Mouse (Mus musculus): ENCODE data around the gene Prrxl1. TPM values are rescaled to one million over a fixed set of nuclear protein-coding genes. Genes with fewer than 3 reads are reported as not detected.
A peak's percentile ranks its signal among the peaks of the same experiment; 100 is the strongest.

The Prrxl1 gene
- polyA plus RNA-seq, 1 experiment from 2014 or later, result 7.9 TPM

GRCm38 (mm10) chr14:32634015-32634682 is 34.9 kb downstream of the Prrxl1 start:
- H3K4me3 ChIP-seq, result no peak overlapping the region
- no peaks in the 10 kb centered on the region for H3K36me3 ChIP-seq (replicated peaks)
- peaks cover 5% of the 10 kb centered on the region for H3K4me1 ChIP-seq
- H3K27ac ChIP-seq (replicated peaks), result no peak overlapping the region
- DNase-seq (ENCODE audit: low spot score), result peak; percentile 21
- WGBS, result 26% methylated on average over 11 of the region's 11 CpGs
- no peaks in the 10 kb centered on the region for H3K27me3 ChIP-seq (replicated peaks; ENCODE audit: low read depth, poor library complexity, severe bottlenecking)
- H3K9me3 ChIP-seq, result no peaks in the 10 kb centered on the region

GRCm38 (mm10) chr14:32638485-32638884 is 39.3 kb downstream of the Prrxl1 start:
- Histone ChIP-seq H3K9me3 (no peaks in the 10 kb centered on the region), H3K36me3 (replicated peaks) (no peaks in the 10 kb centered on the region), H3K27me3 (replicated peaks; ENCODE audit: low read depth, poor library complexity, severe bottlenecking) (no peaks in the 10 kb centered on the region), H3K4me1 (peaks cover 5% of the 10 kb centered on the region), H3K4me3 (no peak overlapping the region), H3K27ac (replicated peaks) (no peak overlapping the region)
- 84% methylated on average over 2 of the region's 2 CpGs for WGBS
- no peak for DNase-seq (ENCODE audit: low spot score)

- WGBS, result 80% methylated on average over 9 of the region's 9 CpGs
- Histone ChIP-seq H3K4me1 (peaks cover 10% of the 10 kb centered on the region), H3K9me3 (no peaks in the 10 kb centered on the region), H3K27me3 (replicated peaks; ENCODE audit: low read depth, poor library complexity, severe bottlenecking) (peaks cover 21% of the 10 kb centered on the region), H3K4me3 (no peak overlapping the region), H3K36me3 (replicated peaks) (no peaks in the 10 kb centered on the region), H3K27ac (replicated peaks) (no peak overlapping the region)
- no peak for DNase-seq (ENCODE audit: low spot score)
Observed at GRCm38 (mm10) chr14:32659781-32660180, 60.6 kb downstream of the Prrxl1 start.

- WGBS, result 89% methylated on average over 6 of the region's 6 CpGs
- Histone ChIP-seq H3K36me3 (replicated peaks) (no peaks in the 10 kb centered on the region), H3K4me1 (peaks cover 10% of the 10 kb centered on the region), H3K4me3 (no peak overlapping the region), H3K27me3 (replicated peaks; ENCODE audit: low read depth, poor library complexity, severe bottlenecking) (peaks cover 21% of the 10 kb centered on the region), H3K9me3 (no peaks in the 10 kb centered on the region), H3K27ac (replicated peaks) (no peak overlapping the region)
- DNase-seq (ENCODE audit: low spot score), result no peak
Observed at GRCm38 (mm10) chr14:32663099-32663498, 63.9 kb downstream of the Prrxl1 start.

- WGBS, result 65% methylated on average over 3 of the region's 3 CpGs
- Histone ChIP-seq H3K4me3 (no peak overlapping the region), H3K36me3 (replicated peaks) (no peaks in the 10 kb centered on the region), H3K27me3 (replicated peaks; ENCODE audit: low read depth, poor library complexity, severe bottlenecking) (no peaks in the 10 kb centered on the region), H3K27ac (replicated peaks) (no peak overlapping the region), H3K9me3 (no peaks in the 10 kb centered on the region), H3K4me1 (no peaks in the 10 kb centered on the region)
- no peak for DNase-seq (ENCODE audit: low spot score)
Observed at GRCm38 (mm10) chr14:32673178-32673577, 74.0 kb downstream of the Prrxl1 start.

- H3K27ac ChIP-seq (replicated peaks), result no peak overlapping the region
- H3K4me3 ChIP-seq, result no peak overlapping the region
- H3K9me3 ChIP-seq, result no peaks in the 10 kb centered on the region
- DNase-seq (ENCODE audit: low spot score), result no peak
- H3K4me1 ChIP-seq, result peaks cover 11% of the 10 kb centered on the region
- no peaks in the 10 kb centered on the region for H3K27me3 ChIP-seq (replicated peaks; ENCODE audit: low read depth, poor library complexity, severe bottlenecking)
- WGBS, result 75% methylated on average over 3 of the region's 3 CpGs
- H3K36me3 ChIP-seq (replicated peaks), result no peaks in the 10 kb centered on the region
Observed at GRCm38 (mm10) chr14:32678565-32678964, 79.4 kb downstream of the Prrxl1 start.

- H3K27ac ChIP-seq (replicated peaks), result no peak overlapping the region
- WGBS, result 75% methylated on average over 3 of the region's 3 CpGs
- H3K36me3 ChIP-seq (replicated peaks), result no peaks in the 10 kb centered on the region
Observed at GRCm38 (mm10) chr14:32681603-32682002, 82.4 kb downstream of the Prrxl1 start.

GRCm38 (mm10) chr14:32682536-32682935 is 83.3 kb downstream of the Prrxl1 start:
- no peaks in the 10 kb centered on the region for H3K27me3 ChIP-seq (replicated peaks; ENCODE audit: low read depth, poor library complexity, severe bottlenecking)
- H3K36me3 ChIP-seq (replicated peaks), result no peaks in the 10 kb centered on the region
- peaks cover 44% of the 10 kb centered on the region for H3K4me1 ChIP-seq
- H3K9me3 ChIP-seq, result no peaks in the 10 kb centered on the region
- no peak overlapping the region for H3K27ac ChIP-seq (replicated peaks)
- no peak for DNase-seq (ENCODE audit: low spot score)
- no peak overlapping the region for H3K4me3 ChIP-seq
- WGBS, result 91% methylated on average over 12 of the region's 12 CpGs

More at GRCm38 (mm10) chr14:32681603-32682002, 82.4 kb downstream of the Prrxl1 start:
- Histone ChIP-seq H3K27me3 (replicated peaks; ENCODE audit: low read depth, poor library complexity, severe bottlenecking) (no peaks in the 10 kb centered on the region), H3K4me3 (no peak overlapping the region), H3K9me3 (no peaks in the 10 kb centered on the region), H3K4me1 (peaks cover 37% of the 10 kb centered on the region)
- DNase-seq (ENCODE audit: low spot score), result no peak

- Histone ChIP-seq H3K36me3 (replicated peaks) (no peaks in the 10 kb centered on the region), H3K27ac (replicated peaks) (no peak overlapping the region; the same call in 1 of the 2 replicates), H3K4me3 (no peak overlapping the region), H3K27me3 (replicated peaks; ENCODE audit: low read depth, poor library complexity, severe bottlenecking) (no peaks in the 10 kb centered on the region), H3K4me1 (peaks cover 44% of the 10 kb centered on the region), H3K9me3 (no peaks in the 10 kb centered on the region)
- WGBS, result 40% methylated on average over 19 of the region's 19 CpGs
- DNase-seq (ENCODE audit: low spot score), result peak; percentile 36
Observed at GRCm38 (mm10) chr14:32683251-32683838, 84.1 kb downstream of the Prrxl1 start.

- Histone ChIP-seq H3K27ac (replicated peaks) (no peak overlapping the region; the same call in 1 of the 2 replicates), H3K9me3 (no peaks in the 10 kb centered on the region)
- 65% methylated on average over 19 of the region's 19 CpGs for WGBS
Observed at GRCm38 (mm10) chr14:32683982-32684734, 85.0 kb downstream of the Prrxl1 start.

GRCm38 (mm10) chr14:32684735-32685105 is 85.5 kb downstream of the Prrxl1 start:
- no peaks in the 10 kb centered on the region for H3K9me3 ChIP-seq
- H3K36me3 ChIP-seq (replicated peaks), result no peaks in the 10 kb centered on the region
- H3K27me3 ChIP-seq (replicated peaks; ENCODE audit: low read depth, poor library complexity, severe bottlenecking), result no peaks in the 10 kb centered on the region
- H3K4me3 ChIP-seq, result no peak overlapping the region
- H3K4me1 ChIP-seq, result peaks cover 44% of the 10 kb centered on the region
- WGBS, result 74% methylated on average over 19 of the region's 19 CpGs
- peak overlapping the region; percentile 48; the same call in 1 of the 2 replicates for H3K27ac ChIP-seq (replicated peaks)
- DNase-seq (ENCODE audit: low spot score), result peak; percentile 19

More at GRCm38 (mm10) chr14:32683982-32684734, 85.0 kb downstream of the Prrxl1 start:
- no peaks in the 10 kb centered on the region for H3K36me3 ChIP-seq (replicated peaks)
- no peak for DNase-seq (ENCODE audit: low spot score)
- peaks cover 44% of the 10 kb centered on the region for H3K4me1 ChIP-seq
- no peak overlapping the region for H3K4me3 ChIP-seq
- no peaks in the 10 kb centered on the region for H3K27me3 ChIP-seq (replicated peaks; ENCODE audit: low read depth, poor library complexity, severe bottlenecking)

GRCm38 (mm10) chr14:32685124-32685826 is 86.1 kb downstream of the Prrxl1 start, which contains the start of gene 3425401B19Rik:
TSS of gene 3425401B19Rik (minus strand) at chr14:32685293.
- WGBS, result 44% methylated on average over 16 of the region's 16 CpGs

More at GRCm38 (mm10) chr14:32685124-32685826, 86.1 kb downstream of the Prrxl1 start, which contains the start of gene 3425401B19Rik:
- peak; percentile 30 for DNase-seq (ENCODE audit: low spot score)
- H3K4me1 ChIP-seq, result peaks cover 44% of the 10 kb centered on the region
- H3K36me3 ChIP-seq (replicated peaks), result no peaks in the 10 kb centered on the region
- H3K4me3 ChIP-seq, result no peak within 1 kb of the TSS
- H3K27ac ChIP-seq (replicated peaks), result peak within 1 kb of the TSS; percentile 48; the same call in 1 of the 2 replicates
- H3K9me3 ChIP-seq, result no peaks in the 10 kb centered on the region
- no peaks in the 10 kb centered on the region for H3K27me3 ChIP-seq (replicated peaks; ENCODE audit: low read depth, poor library complexity, severe bottlenecking)

Measured in embryonic facial prominence, embryonic 10.5 days (tissue).